Mouse (Mus musculus): ENCODE measurements around the gene RPS10-NUDT3.

DNA sequence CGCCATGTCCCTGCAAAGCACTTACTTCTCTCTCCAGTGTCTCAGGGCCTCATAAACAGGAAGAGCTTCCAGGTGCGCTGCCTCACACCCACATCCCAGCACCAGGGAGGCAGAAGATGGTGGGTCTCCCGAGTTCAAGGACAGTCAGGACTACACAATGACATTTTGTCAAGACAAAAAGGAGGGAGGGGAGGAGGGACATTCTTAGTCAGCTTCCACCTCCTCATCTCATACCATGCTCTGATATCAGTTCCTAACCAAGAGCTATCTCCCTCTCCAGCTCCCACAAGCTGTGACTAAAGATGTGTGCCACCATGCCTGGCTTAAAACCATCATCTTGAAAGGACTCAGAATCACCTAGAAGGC is 23.5 kb downstream of the RPS10-NUDT3 start:
- TF ChIP-seq GATA1 (IDR thresholded peaks at IDR 0.05; ENCODE audit: low read length) (no peak), TAL1 (IDR thresholded peaks at IDR 0.05; ENCODE audit: low read length) (no peak)

All from erythroblast, embryonic 14.5 days (primary cell).